Mouse (Mus musculus) adrenal gland, postnatal 14 days (tissue): ENCODE results near the gene Rab39b. TPM values are rescaled to one million over a fixed set of nuclear protein-coding genes. Genes with fewer than 3 reads are reported as not detected.

Source experiments
- DNase-seq: peaks from one replicate; pipeline ENCODE4 v3.0.0; 2021; ENCODE audit warnings: mixed read lengths
- long read RNA-seq, 2 experiments: library from polyadenylated mRNA; stranded (forward); transcript quantifications; one replicate each; pipeline ENCODE4 v2.0.0; 2021
- total RNA-seq: library from RNA; stranded (reverse); gene quantifications from 2 replicates; pipeline ENCODE4 v1.2.3, GENCODE M21; 2021

The Rab39b gene
- 1.5 and 1.6 TPM in 2 replicates for total RNA-seq
- long read RNA-seq, experiment 1, partial matches to known transcripts, result 0 of 1 reads
- long read RNA-seq, experiment 1, other reads (novel, unspliced or antisense), result 0 of 1 reads
- long read RNA-seq, experiment 2, result 0 reads

GRCm38 (mm10) chrX:75577582-75578324 lies at the start of gene Rab39b:
Gene Rab39b, minus strand, starts transcription at chrX:75578231.
- DNase-seq, result peak; percentile 8

DNA sequence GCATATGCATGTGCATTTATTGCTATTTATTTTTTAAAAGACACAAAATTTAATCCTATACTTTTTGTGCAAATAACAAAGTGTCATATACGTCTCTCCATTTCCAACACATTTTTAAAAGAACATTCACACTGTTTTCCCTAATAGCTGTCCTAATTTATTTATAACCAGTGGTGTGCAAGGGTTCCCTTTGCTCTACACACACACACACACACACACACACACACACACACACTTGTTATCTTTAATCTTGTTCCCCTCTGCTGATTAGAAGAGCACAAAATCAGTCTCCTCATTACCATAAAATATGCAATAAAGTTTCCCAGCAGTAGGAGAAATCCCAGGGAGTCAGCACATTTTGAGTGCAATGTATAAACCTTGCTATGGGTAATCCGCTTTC lies 508 bp upstream of the Rab39b start:
- no peak for DNase-seq

Other genes starting within 250 kb of the Rab39b start
- 88.6 and 93.1 TPM in 2 replicates for gene Fundc2, start 195.8 kb downstream of the Rab39b start, total RNA-seq
- gene F8, start 195.6 kb downstream of the Rab39b start, total RNA-seq, result 6.9 and 10.4 TPM in 2 replicates
- 9.1 and 11.4 TPM in 2 replicates for gene Cmc4, start 161.6 kb downstream of the Rab39b start, total RNA-seq
- gene Mtcp1, start 161.6 kb downstream of the Rab39b start, total RNA-seq, result 8.1 and 11.8 TPM in 2 replicates
- 26.8 and 27.6 TPM in 2 replicates for gene Brcc3, start 161.6 kb downstream of the Rab39b start, total RNA-seq
- gene Vbp1, start 63.9 kb downstream of the Rab39b start, total RNA-seq, result 37.6 and 43.7 TPM in 2 replicates